Mouse (Mus musculus): ENCODE data around the gene Gfpt1. TPM values are rescaled to one million over a fixed set of nuclear protein-coding genes. Genes with fewer than 3 reads are reported as not detected.

The Gfpt1 gene
- 140 TPM for polyA plus RNA-seq (2014; fragmentation: Illumina TruSeq; extraction: RNeasy Lipid Tissue Mini Kit (QIAGEN cat#74804); ENCODE audit: low replicate concordance)

GRCm38 (mm10) chr6:87042337-87043130 is at the start of gene Gfpt1:
Gene Gfpt1 (plus strand): TSS chr6:87042846.

GRCm38 (mm10) chr6:87008887-87009286 is 33.8 kb upstream of the Gfpt1 start, which contains the start of gene Nfu1:
Gene Nfu1 (plus strand): TSS chr6:87009236.

GRCm38 (mm10) chr6:87104123-87104796 is 61.6 kb downstream of the Gfpt1 start, which contains the start of gene D6Ertd527e:
Gene D6Ertd527e (plus strand): TSS chr6:87104746.

Other genes starting within 250 kb of the Gfpt1 start
- 1,000 TPM for gene Anxa4, start 249.3 kb upstream of the Gfpt1 start, polyA plus RNA-seq (2014; fragmentation: Illumina TruSeq; extraction: RNeasy Lipid Tissue Mini Kit (QIAGEN cat#74804); ENCODE audit: low replicate concordance)
- 9.4 TPM for gene Aak1, start 193.3 kb upstream of the Gfpt1 start, polyA plus RNA-seq (2014; fragmentation: Illumina TruSeq; extraction: RNeasy Lipid Tissue Mini Kit (QIAGEN cat#74804); ENCODE audit: low replicate concordance)
- gene Nfu1, start 33.6 kb upstream of the Gfpt1 start, polyA plus RNA-seq (2014; fragmentation: Illumina TruSeq; extraction: RNeasy Lipid Tissue Mini Kit (QIAGEN cat#74804); ENCODE audit: low replicate concordance), result 35.2 TPM
- gene D6Ertd527e, start 61.9 kb downstream of the Gfpt1 start, polyA plus RNA-seq (2014; fragmentation: Illumina TruSeq; extraction: RNeasy Lipid Tissue Mini Kit (QIAGEN cat#74804); ENCODE audit: low replicate concordance), result not detected